Mouse (Mus musculus) forebrain, embryonic 13.5 days (tissue): ENCODE results near the gene P3h2. TPM values are rescaled to one million over a fixed set of nuclear protein-coding genes. Genes with fewer than 3 reads are reported as not detected.

ENCODE experiments used
- ATAC-seq: fragments of 200-750 bp; cut with Nextera tagmentation; 2 replicates; pipeline ENCODE4 v1.8.0; 2017
- H3K27ac ChIP-seq: fragments of 300-500 bp; sonication (generic); 2 replicates; pipeline ENCODE4 v1.5.1; 2015; ENCODE audit warnings: inconsistent platforms, mild to moderate bottlenecking, moderate library complexity
- H3K27me3 ChIP-seq: fragments of 300-500 bp; sonication (generic); 2 replicates; pipeline ENCODE4 v1.6.1; 2015; ENCODE audit warnings: mild to moderate bottlenecking, inconsistent platforms
- H3K36me3 ChIP-seq: fragments of 300-500 bp; sonication (generic); 2 replicates; pipeline ENCODE4 v1.6.1; 2015; ENCODE audit warnings: mild to moderate bottlenecking, inconsistent platforms; ENCODE audit not compliant: poor library complexity, severe bottlenecking
- H3K4me1 ChIP-seq: fragments of 300-500 bp; sonication (generic); 2 replicates; pipeline ENCODE4 v1.6.1; 2015; ENCODE audit warnings: inconsistent platforms
- H3K4me2 ChIP-seq: fragments of 300-500 bp; sonication (generic); 2 replicates; pipeline ENCODE4 v1.6.1; 2015; ENCODE audit warnings: inconsistent platforms, mild to moderate bottlenecking, moderate library complexity
- H3K4me3 ChIP-seq: fragments of 300-500 bp; sonication (generic); 2 replicates; pipeline ENCODE4 v1.5.1; 2015; ENCODE audit warnings: mild to moderate bottlenecking, inconsistent platforms
- H3K9ac ChIP-seq: fragments of 300-500 bp; sonication (generic); 2 replicates; pipeline ENCODE4 v1.6.1; 2015; ENCODE audit warnings: mild to moderate bottlenecking, inconsistent platforms
- H3K9me3 ChIP-seq: fragments of 300-500 bp; sonication (generic); replicated peaks from 2 replicates; pipeline ENCODE4 v1.6.1; 2016; ENCODE audit warnings: inconsistent platforms
- WGBS: fragments of 180-500 bp; shearing (Covaris S2); methylation state at CpG from one replicate; pipeline ENCODE4 v1.1.7; 2015; 5-methylcytosine and 5-hydroxymethylcytosine counted together
- polyA plus RNA-seq: library from polyadenylated mRNA; unstranded; fragments of >200 nt; fragmentation: Nextera tagmentation; extraction: Ambion mirVana; gene quantifications from 2 replicates; pipeline ENCODE4 v1.2.1, GENCODE M21; 2015

The P3h2 gene
- polyA plus RNA-seq, 1 experiment from 2014 or later = 0.32 TPM

DNA sequence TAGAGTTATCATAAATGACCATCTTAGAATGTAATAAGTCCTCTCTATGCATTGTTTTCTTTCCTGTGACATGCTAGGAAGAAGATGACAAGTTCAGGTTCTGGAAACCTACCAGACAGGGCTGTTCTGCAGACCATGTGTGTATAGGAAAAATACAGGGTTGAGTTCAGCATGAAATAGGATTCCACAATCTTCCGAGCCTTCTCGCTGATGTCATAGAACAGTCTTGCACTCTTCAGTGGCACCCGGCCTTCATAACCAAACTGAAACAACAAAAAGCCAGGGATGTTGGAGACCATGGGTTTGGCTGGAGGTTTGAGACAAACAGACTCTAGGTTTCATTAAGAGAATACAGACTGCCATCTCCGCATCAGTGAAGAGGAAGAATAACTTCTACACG, 134.9 kb downstream of the P3h2 start:
- Histone ChIP-seq H3K4me2 (no peak overlapping the region), H3K27me3 (no peaks in the 10 kb centered on the region), H3K27ac (no peak overlapping the region), H3K4me1 (no peaks in the 10 kb centered on the region), H3K4me3 (no peak overlapping the region), H3K36me3 (no peaks in the 10 kb centered on the region), H3K9ac (no peak overlapping the region), H3K9me3 (no peaks in the 10 kb centered on the region)
- no peak for ATAC-seq
- 94% methylated on average over 5 of the region's 5 CpGs for WGBS

- H3K9ac ChIP-seq = no peak overlapping the region
- H3K27ac ChIP-seq = no peak overlapping the region
- H3K9me3 ChIP-seq = no peaks in the 10 kb centered on the region
- WGBS = 91% methylated on average over 6 of the region's 6 CpGs
- no peaks in the 10 kb centered on the region for H3K27me3 ChIP-seq
- no peak overlapping the region for H3K4me3 ChIP-seq
- H3K4me2 ChIP-seq = no peak overlapping the region
- H3K36me3 ChIP-seq = no peaks in the 10 kb centered on the region
- no peaks in the 10 kb centered on the region for H3K4me1 ChIP-seq
- ATAC-seq = no peak
Measured at GRCm38 (mm10) chr16:25970193-25970592, 135.4 kb downstream of the P3h2 start.

DNA sequence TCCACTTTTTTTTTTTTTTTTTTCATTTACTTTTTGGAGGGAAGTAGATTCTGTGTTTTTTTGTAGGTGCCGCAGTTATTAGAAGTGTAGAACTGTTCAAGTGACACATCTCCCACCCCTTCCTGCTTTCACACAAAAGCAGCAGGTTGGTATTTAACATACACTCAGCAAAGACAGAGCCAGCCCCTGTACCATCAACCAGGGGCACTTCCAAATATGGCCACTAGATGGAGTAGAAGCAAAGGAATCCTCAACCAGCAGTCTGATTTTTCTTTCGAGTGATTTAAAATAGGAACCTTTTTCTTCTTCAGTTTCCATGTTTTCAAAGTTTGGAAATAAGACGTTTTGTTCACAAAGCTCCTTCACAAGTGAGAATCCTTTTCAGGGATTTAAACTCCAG, 138.3 kb downstream of the P3h2 start:
- Histone ChIP-seq H3K9ac (no peak overlapping the region), H3K9me3 (no peaks in the 10 kb centered on the region), H3K27ac (no peak overlapping the region), H3K4me3 (no peak overlapping the region), H3K27me3 (no peaks in the 10 kb centered on the region), H3K4me2 (no peak overlapping the region), H3K36me3 (no peaks in the 10 kb centered on the region), H3K4me1 (no peaks in the 10 kb centered on the region)
- ATAC-seq = peak; percentile 76
- 23% methylated on average over 3 of the region's 3 CpGs for WGBS

- ATAC-seq = no peak
- Histone ChIP-seq H3K27me3 (no peaks in the 10 kb centered on the region), H3K9me3 (no peaks in the 10 kb centered on the region), H3K36me3 (no peaks in the 10 kb centered on the region), H3K4me2 (no peak overlapping the region), H3K9ac (no peak overlapping the region), H3K4me1 (no peaks in the 10 kb centered on the region), H3K4me3 (no peak overlapping the region), H3K27ac (no peak overlapping the region)
- 27% methylated on average over 3 of the region's 3 CpGs for WGBS
Measured at GRCm38 (mm10) chr16:25963856-25964255, 141.7 kb downstream of the P3h2 start.

GRCm38 (mm10) chr16:25960345-25960744, 145.2 kb downstream of the P3h2 start:
- no peaks in the 10 kb centered on the region for H3K4me1 ChIP-seq
- H3K4me3 ChIP-seq = no peak overlapping the region
- WGBS = 72% methylated on average over 7 of the region's 7 CpGs
- H3K27me3 ChIP-seq = no peaks in the 10 kb centered on the region
- peak; percentile 85 for ATAC-seq
- H3K9me3 ChIP-seq = no peaks in the 10 kb centered on the region
- no peak overlapping the region for H3K27ac ChIP-seq
- H3K36me3 ChIP-seq = no peaks in the 10 kb centered on the region
- H3K9ac ChIP-seq = no peak overlapping the region
- H3K4me2 ChIP-seq = no peak overlapping the region

- H3K27me3 ChIP-seq = no peaks in the 10 kb centered on the region
- H3K27ac ChIP-seq = no peak overlapping the region; the same call in 1 of the 2 replicates
- H3K4me2 ChIP-seq = no peak overlapping the region
- no peaks in the 10 kb centered on the region for H3K4me1 ChIP-seq
- H3K9ac ChIP-seq = no peak overlapping the region
- no peak overlapping the region for H3K4me3 ChIP-seq
- H3K9me3 ChIP-seq = no peaks in the 10 kb centered on the region
- H3K36me3 ChIP-seq = no peaks in the 10 kb centered on the region
- peak; percentile 25; the same call in 1 of the 2 replicates for ATAC-seq
- 76% methylated on average over 5 of the region's 5 CpGs for WGBS
Measured at GRCm38 (mm10) chr16:25959929-25960328, 145.7 kb downstream of the P3h2 start.

GRCm38 (mm10) chr16:25958650-25959238, 146.8 kb downstream of the P3h2 start:
- Histone ChIP-seq H3K9ac (no peak overlapping the region), H3K27ac (no peak overlapping the region), H3K4me3 (no peak overlapping the region), H3K27me3 (no peaks in the 10 kb centered on the region), H3K4me1 (no peaks in the 10 kb centered on the region), H3K9me3 (no peaks in the 10 kb centered on the region), H3K36me3 (no peaks in the 10 kb centered on the region), H3K4me2 (no peak overlapping the region)
- WGBS = 81% methylated on average over 7 of the region's 7 CpGs
- no peak for ATAC-seq

GRCm38 (mm10) chr16:25958213-25958612, 147.4 kb downstream of the P3h2 start:
- Histone ChIP-seq H3K27me3 (no peaks in the 10 kb centered on the region), H3K9me3 (no peaks in the 10 kb centered on the region), H3K36me3 (no peaks in the 10 kb centered on the region), H3K4me1 (no peaks in the 10 kb centered on the region), H3K27ac (no peak overlapping the region), H3K4me2 (no peak overlapping the region), H3K9ac (no peak overlapping the region), H3K4me3 (no peak overlapping the region)
- WGBS = 87% methylated on average over 10 of the region's 10 CpGs
- ATAC-seq = peak; percentile 50; the same call in 1 of the 2 replicates

DNA sequence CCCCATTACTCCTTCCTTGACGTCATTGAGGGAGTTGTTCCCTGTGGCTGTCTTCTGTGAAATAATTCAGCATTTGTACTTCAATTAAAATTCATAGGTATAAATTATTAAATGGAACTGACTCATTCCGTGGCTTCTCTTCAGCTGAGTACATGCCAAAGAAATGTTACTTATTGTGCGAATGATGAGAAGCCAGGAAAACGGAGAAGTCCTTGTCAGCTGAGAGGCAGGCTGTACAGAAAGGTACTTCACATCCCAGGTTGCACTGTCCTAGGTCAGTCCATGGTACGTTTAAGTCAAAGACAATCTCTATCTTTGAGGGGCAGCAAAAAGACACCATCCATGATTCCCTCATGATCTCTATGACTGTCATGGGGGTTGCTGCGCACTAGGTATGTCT, 148.8 kb downstream of the P3h2 start:
- H3K4me1 ChIP-seq = no peaks in the 10 kb centered on the region
- no peaks in the 10 kb centered on the region for H3K9me3 ChIP-seq
- no peak overlapping the region for H3K9ac ChIP-seq
- H3K4me2 ChIP-seq = no peak overlapping the region
- no peak for ATAC-seq
- 93% methylated on average over 6 of the region's 6 CpGs for WGBS
- no peak overlapping the region for H3K4me3 ChIP-seq
- H3K27me3 ChIP-seq = no peaks in the 10 kb centered on the region
- no peaks in the 10 kb centered on the region for H3K36me3 ChIP-seq
- H3K27ac ChIP-seq = no peak overlapping the region

GRCm38 (mm10) chr16:25954614-25955013, 151.0 kb downstream of the P3h2 start:
- H3K4me3 ChIP-seq = no peak overlapping the region
- no peak overlapping the region for H3K4me2 ChIP-seq
- no peak overlapping the region for H3K27ac ChIP-seq
- 85% methylated on average over 3 of the region's 3 CpGs for WGBS
- no peaks in the 10 kb centered on the region for H3K9me3 ChIP-seq
- no peaks in the 10 kb centered on the region for H3K4me1 ChIP-seq
- no peaks in the 10 kb centered on the region for H3K36me3 ChIP-seq
- no peaks in the 10 kb centered on the region for H3K27me3 ChIP-seq
- ATAC-seq = no peak
- no peak overlapping the region for H3K9ac ChIP-seq

GRCm38 (mm10) chr16:25953359-25953758, 152.2 kb downstream of the P3h2 start:
- no peak overlapping the region for H3K9ac ChIP-seq

GRCm38 (mm10) chr16:25952005-25952404, 153.6 kb downstream of the P3h2 start:
- Histone ChIP-seq H3K4me3 (no peak overlapping the region), H3K9ac (no peak overlapping the region), H3K36me3 (no peaks in the 10 kb centered on the region), H3K4me1 (no peaks in the 10 kb centered on the region), H3K27ac (no peak overlapping the region), H3K4me2 (no peak overlapping the region), H3K27me3 (no peaks in the 10 kb centered on the region), H3K9me3 (no peaks in the 10 kb centered on the region)
- 47% methylated on average over 2 of the region's 2 CpGs for WGBS
- ATAC-seq = no peak

More at GRCm38 (mm10) chr16:25953359-25953758, 152.2 kb downstream of the P3h2 start:
- ATAC-seq = no peak
- Histone ChIP-seq H3K36me3 (no peaks in the 10 kb centered on the region), H3K4me1 (no peaks in the 10 kb centered on the region), H3K4me2 (no peak overlapping the region), H3K27me3 (no peaks in the 10 kb centered on the region), H3K9me3 (no peaks in the 10 kb centered on the region), H3K4me3 (no peak overlapping the region), H3K27ac (no peak overlapping the region)
- 88% methylated on average over 5 of the region's 5 CpGs for WGBS

DNA sequence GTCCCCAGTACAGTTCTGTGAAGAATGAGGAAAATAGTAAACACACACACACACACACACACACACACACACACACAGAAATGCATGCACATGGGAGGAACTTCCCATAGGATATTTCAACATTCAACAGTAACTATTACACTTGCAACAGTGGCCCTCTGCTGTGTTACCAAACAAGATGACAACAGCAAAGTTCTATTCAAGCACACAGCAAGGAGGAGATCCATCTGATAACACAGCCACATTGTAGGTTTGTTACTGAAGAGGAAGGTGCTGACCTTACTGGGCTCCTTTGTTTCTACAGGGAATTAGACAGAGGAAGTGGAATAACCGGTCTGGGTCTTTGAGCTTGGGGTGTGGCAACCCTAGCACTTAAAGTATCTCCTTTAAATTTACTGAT, 157.5 kb downstream of the P3h2 start:
- H3K27me3 ChIP-seq = no peaks in the 10 kb centered on the region
- ATAC-seq = no peak
- H3K36me3 ChIP-seq = no peaks in the 10 kb centered on the region
- H3K27ac ChIP-seq = no peak overlapping the region
- H3K4me1 ChIP-seq = no peaks in the 10 kb centered on the region
- no peaks in the 10 kb centered on the region for H3K9me3 ChIP-seq
- no peak overlapping the region for H3K4me3 ChIP-seq
- H3K4me2 ChIP-seq = no peak overlapping the region
- no peak overlapping the region for H3K9ac ChIP-seq
- WGBS = 64% methylated on average over 1 of the region's 1 CpGs
